ENCODE assay signal across 9 mouse cellular contexts in genomic region chr8:24386462-24386861, GRCm38 (mm10).
DNase-seq lines count a peak whose midpoint lies in the region; ATAC-seq and TF ChIP-seq lines count a peak whose summit lies in the region.
"Had no signal": no experiment of that assay in that cellular context is flagged by ENCODE, and none has a peak within 500 bp of the region (broad histone marks: within the 10 kb centered on the region; RNA-seq: fewer than 3 reads in every experiment).

No protein-coding gene starts in this region.

- peak; percentile 85 for TF ChIP-seq CTCF in E14TG2a.4 (conservative IDR thresholded peaks at IDR 0.05; ENCODE audit: low read length)

- H3K27me3 ChIP-seq in E14TG2a.4 (ENCODE audit: insufficient read depth, low read length) = peaks cover 7% of the 10 kb centered on the region; the same call in 1 of the 2 replicates

- no peaks in the 10 kb centered on the region; the same call in 1 of the 2 replicates for H3K9me3 ChIP-seq in E14TG2a.4 (ENCODE audit: low read length)
- H3K9me3 ChIP-seq: limb, embryonic 12.5 days had no signal

- peak; percentile 78 to 79 for DNase-seq in adrenal gland, adult 18-20 months (ENCODE audit: low spot score in 2 of 2)
- DNase-seq in embryo, embryonic 9.5 days (ENCODE audit: extremely low spot score) = peak; percentile 79
- DNase-seq in heart, adult 8-10 months (ENCODE audit: low spot score) = peak; percentile 73
- peak; percentile 36 to 74 for DNase-seq in layer of hippocampus, adult 8-10 months (ENCODE audit: low spot score in 2 of 2)
- DNase-seq in lung, postnatal 36 days = peak; percentile 77
- peak; percentile 89 for DNase-seq in right cerebral cortex, postnatal 14 days

- H3K36me3 ChIP-seq in E14TG2a.4 (ENCODE audit: insufficient read depth, low read length) = no peaks in the 10 kb centered on the region
- H3K36me3 ChIP-seq: limb, embryonic 12.5 days had no signal

- peaks cover 8% of the 10 kb centered on the region for H3K4me1 ChIP-seq in E14TG2a.4 (replicated peaks; ENCODE audit: low read depth, low read length)

- no peak overlapping the region for H3K4me3 ChIP-seq in E14TG2a.4 (replicated peaks; ENCODE audit: low read length)
- H3K4me3 ChIP-seq: limb, embryonic 12.5 days had no signal

- ATAC-seq in monocyte, adult 5-6 weeks (replicated peaks; ENCODE audit: insufficient number of reproducible peaks, low FRiP score, low TSS enrichment, poor library complexity, severe bottlenecking) = no peak
